Mouse (Mus musculus) ovary, adult 2 months (tissue): ENCODE data around the gene Eef2. TPM values are rescaled to one million over a fixed set of nuclear protein-coding genes. Genes with fewer than 3 reads are reported as not detected.

Source experiments
- polyA plus RNA-seq: library from polyadenylated mRNA; depleted of rRNA; stranded (reverse); fragments of >200 nt; gene quantifications from 2 replicates; pipeline ENCODE4 v1.2.3, GENCODE M21; 2012; rRNA removed

The Eef2 gene
- polyA plus RNA-seq = 2,943 and 3,409 TPM in 2 replicates

GRCm38 (mm10) chr10:81176466-81177271, at the start of gene Eef2:
Gene Eef2 (plus strand): TSS chr10:81176631.

DNA sequence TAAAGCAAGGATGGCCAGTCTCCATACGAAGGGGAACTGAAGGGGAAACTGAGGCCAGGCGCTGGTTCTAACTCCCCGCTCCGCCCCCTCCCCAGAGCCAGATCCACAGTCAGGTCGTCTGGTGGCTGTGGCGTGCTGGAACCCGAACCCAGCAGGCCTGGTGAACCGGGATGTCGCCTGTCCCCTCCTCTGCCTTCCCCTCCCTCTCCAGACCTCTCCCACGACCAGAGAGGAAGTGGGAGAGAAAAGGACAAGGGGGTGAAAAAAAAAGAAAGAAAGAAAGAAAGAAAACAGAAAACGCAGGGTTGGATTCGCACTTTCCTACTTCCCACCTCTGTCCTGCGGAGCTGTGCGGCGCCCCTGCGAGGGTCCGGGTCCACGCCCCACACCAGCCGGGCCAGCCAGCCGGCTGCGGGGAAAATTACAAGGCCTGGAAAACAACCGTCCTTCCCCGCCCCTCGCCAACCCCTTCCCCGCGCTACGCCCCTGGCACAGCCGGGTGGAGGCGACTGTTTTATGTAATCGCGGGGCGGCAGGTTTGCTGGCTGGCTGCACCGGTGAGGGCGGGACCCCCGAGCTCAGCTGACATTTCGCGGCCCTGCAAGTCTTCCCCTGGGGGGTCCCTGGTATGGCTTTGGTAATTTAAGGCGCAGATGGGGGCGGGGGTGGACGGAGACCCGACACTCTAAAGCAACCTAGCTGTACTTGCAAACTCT, 41.3 kb upstream of the Eef2 start, which contains the start of gene Zbtb7a:
Gene Zbtb7a, plus strand, starts transcription at position 255 of the 716 bp plus-strand sequence.

GRCm38 (mm10) chr10:81167200-81168086, 9.0 kb upstream of the Eef2 start, which contains the start of gene Pias4:
Gene Pias4 (minus strand): TSS chr10:81167923.

DNA sequence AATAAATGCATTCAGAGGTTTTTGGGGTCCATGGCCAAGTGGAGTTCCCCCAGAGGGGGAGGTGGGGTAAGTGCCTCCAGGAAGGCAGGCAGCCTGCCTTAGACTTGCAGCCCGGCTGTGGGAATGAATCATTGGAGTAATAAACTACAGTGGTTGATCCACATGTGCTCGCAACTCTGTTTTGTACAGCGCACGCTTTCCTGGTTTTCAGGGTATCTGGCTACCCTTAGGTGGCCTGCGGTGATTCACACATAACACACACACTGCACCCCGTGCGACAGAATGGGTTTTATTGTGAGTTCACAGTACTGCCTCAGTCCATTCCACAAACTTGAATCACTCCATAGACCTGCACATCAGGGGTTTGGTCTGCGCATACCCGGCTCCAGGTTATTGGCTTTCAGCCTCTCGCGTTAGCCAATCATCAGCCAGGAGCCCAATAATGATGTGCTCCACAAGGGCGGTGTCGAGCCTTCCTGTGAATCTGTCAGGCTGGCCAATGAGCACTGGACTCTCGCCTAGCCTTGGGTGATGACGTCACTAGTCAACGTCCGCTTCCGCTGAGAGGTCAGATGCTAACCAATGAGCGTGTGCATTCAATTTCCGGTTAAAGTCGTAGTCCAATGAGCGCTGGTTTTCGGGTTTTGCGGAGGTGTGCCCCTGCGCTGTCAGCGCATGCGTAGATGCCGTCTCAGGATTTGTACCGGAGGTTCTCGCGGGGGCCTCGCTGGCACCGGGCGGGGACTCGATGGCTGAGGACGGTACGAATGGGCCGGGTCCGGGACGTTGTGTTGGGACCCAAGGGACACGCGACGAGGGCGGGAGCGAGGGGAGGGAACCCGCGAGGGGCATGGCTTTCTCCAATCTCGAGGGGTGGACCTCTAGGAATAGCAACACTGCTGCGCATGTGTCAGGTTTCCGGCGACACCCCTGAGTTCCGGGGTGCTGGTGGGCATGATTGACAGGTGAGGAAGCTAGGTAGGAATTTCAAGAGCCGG, 6.2 kb downstream of the Eef2 start, which contains the start of gene Dapk3:
Gene Dapk3, plus strand, starts transcription at position 670 of the 998 bp plus-strand sequence.

GRCm38 (mm10) chr10:81183805-81184204, 7.4 kb downstream of the Eef2 start, which contains the start of gene 4930442H23Rik:
Gene 4930442H23Rik (minus strand): TSS chr10:81183849.

DNA sequence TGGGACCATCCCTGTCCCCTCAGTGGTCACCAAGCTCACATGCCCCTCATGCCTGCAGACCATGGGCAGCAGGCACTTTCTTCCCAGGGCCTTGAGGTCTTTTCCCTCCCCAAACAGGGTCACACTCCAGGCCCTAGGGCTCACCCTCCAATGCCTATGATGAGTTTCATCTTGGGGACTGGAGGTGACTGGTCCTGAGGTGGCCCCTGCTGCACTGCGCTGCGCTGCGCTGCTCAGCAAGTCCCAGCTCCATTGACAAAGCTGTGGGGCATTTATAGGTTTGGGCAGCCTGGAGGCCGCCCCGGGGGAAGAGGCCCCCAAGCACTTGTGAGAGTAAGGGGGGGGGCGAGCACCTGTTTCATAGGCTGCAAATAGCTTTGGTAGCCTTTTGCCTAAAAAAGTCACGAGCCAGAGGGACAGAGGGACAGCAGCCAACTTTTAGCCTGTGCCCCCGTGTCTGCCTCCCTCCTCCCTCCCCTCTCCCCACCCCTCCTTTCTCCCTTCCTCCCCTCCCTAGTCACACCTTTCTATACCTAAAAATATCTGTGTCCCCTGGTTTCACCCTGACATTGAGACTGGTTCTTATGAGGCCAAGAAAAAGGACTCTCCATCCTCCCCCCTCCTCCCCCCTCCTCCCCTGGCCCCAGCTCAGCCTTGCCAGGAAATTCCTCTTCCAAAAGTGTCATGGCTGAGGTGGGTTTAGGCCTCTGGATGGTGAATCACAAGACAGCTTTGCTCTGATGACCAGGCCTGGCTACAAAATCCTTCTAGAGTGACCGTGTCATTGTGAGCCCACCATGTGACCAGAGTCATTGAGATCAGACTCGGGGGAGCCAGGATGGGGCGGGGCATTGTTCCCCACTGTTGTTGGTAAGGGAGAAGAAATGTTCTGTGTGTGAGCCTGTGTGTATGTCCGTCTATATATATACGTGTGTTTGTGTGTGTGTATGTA, 25.7 kb downstream of the Eef2 start, which contains the start of gene Nmrk2:
Gene Nmrk2, minus strand, starts transcription at position 245 of the 952 bp plus-strand sequence.

DNA sequence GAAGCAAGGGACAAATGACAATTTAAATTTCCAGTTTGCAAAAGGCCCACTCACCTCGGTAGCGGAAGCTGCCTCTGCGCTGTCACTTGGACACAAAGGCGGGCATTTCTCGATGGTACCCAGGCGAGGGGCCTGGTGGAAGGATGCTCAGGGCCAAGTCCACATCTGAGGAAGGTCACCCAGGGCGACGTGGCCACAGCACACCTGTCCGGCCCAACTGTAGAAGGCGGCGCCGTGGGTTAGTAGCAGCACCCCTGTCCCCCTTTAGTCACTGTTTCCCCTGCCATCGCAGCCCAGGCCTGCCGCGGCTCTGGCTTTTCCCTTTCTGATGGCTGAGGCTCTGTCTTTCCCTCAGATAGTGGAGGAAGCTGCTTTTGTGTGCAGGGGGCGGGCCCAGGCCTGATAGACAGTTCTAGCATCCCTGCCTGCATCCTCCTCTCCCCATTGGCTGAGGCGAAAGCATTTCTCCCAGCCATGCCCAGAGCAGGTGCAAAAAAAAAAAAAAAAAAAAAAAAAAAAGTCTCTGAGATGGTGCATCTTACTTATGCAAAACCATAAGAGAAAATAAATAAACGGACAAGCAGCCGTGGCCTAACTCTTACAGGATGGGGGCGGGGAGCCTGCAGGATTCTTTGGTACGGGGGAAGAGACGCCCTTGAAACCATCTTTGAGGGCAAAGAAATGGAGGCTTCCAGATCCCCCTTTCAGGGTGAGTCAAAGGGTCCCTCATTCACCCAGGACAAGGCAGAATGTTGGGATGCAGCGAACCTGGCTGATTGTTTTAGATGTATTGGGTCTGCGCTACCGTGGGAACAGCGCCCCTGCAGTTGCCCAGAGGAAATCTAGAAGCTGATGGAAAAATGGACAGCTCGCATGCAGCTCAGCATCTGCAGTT, 54.3 kb downstream of the Eef2 start, which contains the start of gene Atcay:
Gene Atcay, minus strand, starts transcription at position 396 of the 895 bp plus-strand sequence.

Other genes with a start within 250 kb of the Eef2 start
- 61.8 and 62.6 TPM in 2 replicates for gene Gadd45b, start 246.6 kb upstream of the Eef2 start, polyA plus RNA-seq
- gene Gng7, start 161.7 kb upstream of the Eef2 start, polyA plus RNA-seq = 5.9 and 6.7 TPM in 2 replicates
- gene Diras1, start 151.0 kb upstream of the Eef2 start, polyA plus RNA-seq = 0.20 and 0.25 TPM in 2 replicates
- 54.7 and 57.3 TPM in 2 replicates for gene Slc39a3, start 139.2 kb upstream of the Eef2 start, polyA plus RNA-seq
- gene Sgta, start 116.5 kb upstream of the Eef2 start, polyA plus RNA-seq = 318 and 335 TPM in 2 replicates
- 133 and 135 TPM in 2 replicates for gene Thop1, start 106.6 kb upstream of the Eef2 start, polyA plus RNA-seq
- gene Creb3l3, start 77.8 kb upstream of the Eef2 start, polyA plus RNA-seq = 4.3 and 7.6 TPM in 2 replicates
- gene Map2k2, start 70.7 kb upstream of the Eef2 start, polyA plus RNA-seq = 253 and 327 TPM in 2 replicates
- 89.6 and 105 TPM in 2 replicates for gene Zbtb7a, start 41.4 kb upstream of the Eef2 start, polyA plus RNA-seq
- 48.8 and 60.5 TPM in 2 replicates for gene Pias4, start 8.7 kb upstream of the Eef2 start, polyA plus RNA-seq
- 168 and 226 TPM in 2 replicates for gene Dapk3, start 6.4 kb downstream of the Eef2 start, polyA plus RNA-seq
- gene 4930442H23Rik, start 7.2 kb downstream of the Eef2 start, polyA plus RNA-seq = not detected in 2 replicates
- not detected in 2 replicates for gene Nmrk2, start 25.4 kb downstream of the Eef2 start, polyA plus RNA-seq
- not detected in 2 replicates for gene Atcay, start 54.2 kb downstream of the Eef2 start, polyA plus RNA-seq
- 48.7 and 50.1 TPM in 2 replicates for gene Zfr2, start 56.5 kb downstream of the Eef2 start, polyA plus RNA-seq
- gene Matk, start 76.3 kb downstream of the Eef2 start, polyA plus RNA-seq = 3.3 and 4.2 TPM in 2 replicates
- gene Mrpl54, start 90.3 kb downstream of the Eef2 start, polyA plus RNA-seq = 134 and 190 TPM in 2 replicates
- gene Apba3, start 90.3 kb downstream of the Eef2 start, polyA plus RNA-seq = 170 and 185 TPM in 2 replicates
- gene Tjp3, start 115.0 kb downstream of the Eef2 start, polyA plus RNA-seq = 18.6 and 20.4 TPM in 2 replicates
- 90.4 and 97.0 TPM in 2 replicates for gene Pip5k1c, start 116.3 kb downstream of the Eef2 start, polyA plus RNA-seq
- gene Cactin, start 144.5 kb downstream of the Eef2 start, polyA plus RNA-seq = 45.0 and 53.4 TPM in 2 replicates
- 34.6 and 38.7 TPM in 2 replicates for gene Tbxa2r, start 152.1 kb downstream of the Eef2 start, polyA plus RNA-seq
- gene Gipc3, start 166.6 kb downstream of the Eef2 start, polyA plus RNA-seq = 1.8 and 2.4 TPM in 2 replicates
- 168 and 202 TPM in 2 replicates for gene Hmg20b, start 173.8 kb downstream of the Eef2 start, polyA plus RNA-seq
- 43.4 and 67.4 TPM in 2 replicates for gene Mfsd12, start 180.9 kb downstream of the Eef2 start, polyA plus RNA-seq
- gene 4930404N11Rik, start 189.2 kb downstream of the Eef2 start, polyA plus RNA-seq = 13.7 and 14.3 TPM in 2 replicates
- 189 and 205 TPM in 2 replicates for gene Fzr1, start 201.9 kb downstream of the Eef2 start, polyA plus RNA-seq
- 178 and 192 TPM in 2 replicates for gene Dohh, start 207.8 kb downstream of the Eef2 start, polyA plus RNA-seq
- 10.9 and 15.0 TPM in 2 replicates for gene Gm48551, start 207.8 kb downstream of the Eef2 start, polyA plus RNA-seq
- gene Gm48552, start 212.4 kb downstream of the Eef2 start, polyA plus RNA-seq = 9.3 and 10.3 TPM in 2 replicates
- 16.3 and 19.5 TPM in 2 replicates for gene Smim24, start 216.4 kb downstream of the Eef2 start, polyA plus RNA-seq